Mouse (Mus musculus): ENCODE measurements around the gene Prok2. TPM values are rescaled to one million over a fixed set of nuclear protein-coding genes. Genes with fewer than 3 reads are reported as not detected.

Prok2 gene
- polyA plus RNA-seq, 1 experiment from 2014 or later, result not detected

DNA sequence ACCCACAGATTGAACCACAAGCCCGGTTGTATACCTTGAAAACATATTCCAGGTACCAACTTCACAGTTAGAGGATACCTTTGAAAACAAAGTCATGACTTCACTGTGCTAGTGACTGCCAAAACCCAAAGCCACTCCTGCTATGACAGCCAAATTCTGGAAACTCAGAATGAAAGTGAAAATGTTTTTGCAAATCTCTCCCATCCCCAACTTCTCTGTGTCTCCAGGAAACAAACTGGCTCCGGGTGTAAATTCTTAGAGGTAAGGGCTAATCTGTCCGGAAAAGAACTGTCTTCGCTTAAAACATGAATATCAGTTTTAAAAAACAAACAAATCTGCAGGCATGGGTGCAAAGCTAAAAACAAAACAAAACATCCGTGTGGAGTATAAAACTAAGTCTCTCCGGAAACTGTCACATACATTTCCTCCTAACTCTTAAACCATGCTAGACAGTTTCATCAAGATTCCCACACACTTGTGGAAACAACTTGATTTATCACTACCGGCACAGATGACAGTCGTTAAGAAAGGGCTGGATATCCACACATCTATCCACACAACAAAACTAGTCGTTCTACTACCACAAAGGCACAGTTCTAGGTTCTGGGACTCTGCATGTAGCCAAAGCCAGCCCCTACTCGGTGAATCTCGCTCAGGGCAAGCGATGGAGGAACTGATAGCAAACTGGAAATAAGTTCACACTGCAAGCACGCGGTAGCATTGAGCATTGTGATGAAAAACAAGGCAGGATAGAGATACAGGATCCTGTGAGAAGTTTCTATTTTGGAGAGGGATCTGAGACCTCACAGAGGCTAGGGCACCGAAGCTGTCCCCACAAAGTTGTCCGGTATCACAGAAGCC, 60.5 kb downstream of the Prok2 start:
- H3K27ac ChIP-seq (replicated peaks in 1 of 2; ENCODE audit: control insufficient read depth in 1 of 2, insufficient read depth in 1 of 2, low read depth in 2 of 2, low read length in 2 of 2), result no peak overlapping the region
- peaks cover 5 to 6% of the 10 kb centered on the region in 2 experiments; a peak in 2 of 4 replicates for H3K4me1 ChIP-seq (ENCODE audit: control insufficient read depth in 2 of 2, insufficient read depth in 2 of 2, low read length in 2 of 2)
- no peaks in the 10 kb centered on the region for H3K9me3 ChIP-seq (ENCODE audit: control insufficient read depth, low read length)
- peak overlapping the region; percentile 87 for H3K9ac ChIP-seq (ENCODE audit: low read length)
- ATAC-seq (ENCODE audit: insufficient number of reproducible peaks, insufficient read depth, low FRiP score, low read depth), result no peak
- peak overlapping the region; percentile 89 to 94 for H3K4me3 ChIP-seq (ENCODE audit: control insufficient read depth in 1 of 2, insufficient read depth in 1 of 2, low read depth in 1 of 2, low read length in 2 of 2)
- no peaks in the 10 kb centered on the region for H3K27me3 ChIP-seq (ENCODE audit: control insufficient read depth, insufficient read depth, low read length)
- no peaks in the 10 kb centered on the region for H3K36me3 ChIP-seq (ENCODE audit: control insufficient read depth, insufficient read depth, low read length)
- WGBS, result 27% methylated on average over 16 of the region's 16 CpGs
- peak overlapping the region; percentile 89 for H3K4me2 ChIP-seq (ENCODE audit: low read length)

DNA sequence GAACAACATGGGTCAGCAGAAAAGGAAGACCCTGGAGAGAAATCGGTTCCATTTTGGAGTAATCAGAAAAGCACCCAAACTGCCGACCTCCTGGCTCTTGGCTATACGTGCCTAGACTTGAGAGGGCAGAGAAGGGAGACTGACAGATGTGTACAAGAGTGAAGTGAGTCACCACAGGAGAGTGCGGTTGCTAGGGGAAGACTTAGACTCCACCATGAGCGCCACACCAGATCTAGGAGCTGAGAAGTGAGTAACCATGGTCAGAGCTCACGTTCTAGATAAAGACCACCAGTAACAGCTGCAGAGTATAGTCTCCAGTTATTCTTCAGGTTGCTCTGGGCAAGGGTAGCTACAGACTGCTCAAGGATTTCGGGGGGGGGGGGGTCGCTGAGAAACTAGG, 63.0 kb downstream of the Prok2 start:
- H3K9ac ChIP-seq (ENCODE audit: low read length), result no peak overlapping the region
- H3K4me2 ChIP-seq (ENCODE audit: low read length), result no peak overlapping the region
- H3K27ac ChIP-seq (replicated peaks in 1 of 2; ENCODE audit: control insufficient read depth in 1 of 2, insufficient read depth in 1 of 2, low read depth in 2 of 2, low read length in 2 of 2), result no peak overlapping the region
- H3K4me3 ChIP-seq (ENCODE audit: control insufficient read depth in 1 of 2, insufficient read depth in 1 of 2, low read depth in 1 of 2, low read length in 2 of 2), result no peak overlapping the region
- 63% methylated on average over 8 of the region's 8 CpGs for WGBS
- peaks cover 5 to 6% of the 10 kb centered on the region in 2 experiments; a peak in 2 of 4 replicates for H3K4me1 ChIP-seq (ENCODE audit: control insufficient read depth in 2 of 2, insufficient read depth in 2 of 2, low read length in 2 of 2)
- no peak for ATAC-seq (ENCODE audit: insufficient number of reproducible peaks, insufficient read depth, low FRiP score, low read depth)
- H3K9me3 ChIP-seq (ENCODE audit: control insufficient read depth, low read length), result no peaks in the 10 kb centered on the region
- no peaks in the 10 kb centered on the region for H3K27me3 ChIP-seq (ENCODE audit: control insufficient read depth, insufficient read depth, low read length)
- no peaks in the 10 kb centered on the region for H3K36me3 ChIP-seq (ENCODE audit: control insufficient read depth, insufficient read depth, low read length)

Other genes starting within 250 kb of the Prok2 start
- gene Foxp1, start 203.7 kb downstream of the Prok2 start, polyA plus RNA-seq (2014; fragmentation: Nextera tagmentation; extraction: Ambion mirVana), result 87.6 and 88.1 TPM in 2 replicates
- 7.9 and 10.1 TPM in 2 replicates for gene Eif4e3, start 59.6 kb downstream of the Prok2 start, polyA plus RNA-seq (2014; fragmentation: Nextera tagmentation; extraction: Ambion mirVana)
- 3.9 and 4.2 TPM in 2 replicates for gene Gm20696, start 59.6 kb downstream of the Prok2 start, polyA plus RNA-seq (2014; fragmentation: Nextera tagmentation; extraction: Ambion mirVana)
- 1.6 and 1.8 TPM in 2 replicates for gene Gpr27, start 33.7 kb downstream of the Prok2 start, polyA plus RNA-seq (2014; fragmentation: Nextera tagmentation; extraction: Ambion mirVana)